Mouse (Mus musculus) lung, adult 2 months (tissue): ENCODE data around the gene Notch3.

Experiments used
- CTCF ChIP-seq: fragments of 200-500 bp; IDR thresholded peaks from 2 replicates; pipeline ENCODE4 v1.5.1; 2011; ENCODE audit warnings: mild to moderate bottlenecking, low read length, control low read depth; ENCODE audit not compliant: insufficient read depth
- POLR2A ChIP-seq: fragments of 200-500 bp; IDR thresholded peaks from 2 replicates; pipeline ENCODE4 v1.6.1; 2011; ENCODE audit warnings: low read depth, mild to moderate bottlenecking, control low read depth, low read length, borderline replicate concordance; ENCODE audit errors: extremely low read depth

DNA sequence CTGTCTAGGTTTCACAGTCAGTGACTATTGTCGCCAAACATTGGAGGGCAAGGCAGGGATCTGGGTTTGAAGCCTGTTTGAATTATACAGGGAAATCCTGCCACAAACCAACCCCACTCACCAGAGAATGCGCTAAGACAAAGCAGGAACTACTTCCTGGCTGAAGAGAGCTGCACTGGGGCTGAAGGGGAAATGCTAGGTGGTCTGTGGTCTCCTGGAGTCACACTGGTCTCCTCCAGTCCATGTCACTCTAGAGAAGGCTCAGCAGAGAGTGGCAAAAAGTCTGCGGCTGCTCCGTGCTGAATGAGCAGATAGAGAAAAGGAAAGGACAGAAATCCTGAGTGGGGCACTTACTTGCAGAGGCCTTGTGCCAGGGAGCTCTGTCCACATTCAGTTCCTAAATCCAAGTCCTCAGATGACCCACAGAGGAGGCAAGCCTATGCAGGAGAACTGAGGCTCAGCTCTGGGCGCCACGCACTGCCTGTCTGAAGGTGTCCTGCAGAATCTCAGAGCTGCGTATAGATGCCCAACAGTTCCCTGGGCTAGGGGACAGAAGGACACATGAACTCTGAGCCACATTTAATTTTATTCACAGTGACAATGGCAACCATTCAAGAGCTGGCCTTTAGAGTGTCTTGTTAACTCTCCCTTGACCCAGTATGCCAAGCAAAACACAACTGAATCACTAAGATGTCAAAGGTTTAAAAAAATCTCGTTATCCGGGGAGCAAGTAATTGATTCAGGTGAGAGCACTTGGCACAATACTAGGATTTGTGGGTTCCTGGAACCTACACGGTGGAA, 55.5 kb downstream of the Notch3 start:
- no peak for TF ChIP-seq POLR2A
- TF ChIP-seq CTCF = no peak
